Mouse (Mus musculus) intestine, embryonic 16.5 days (tissue): ENCODE results near the gene Ren1. TPM values are rescaled to one million over a fixed set of nuclear protein-coding genes. Genes with fewer than 3 reads are reported as not detected.
"Not testable (repeated sequence)": the region's sequence is repeated elsewhere in the genome, so short reads cannot be mapped to it uniquely, and the experiment has no call there.

Experiments
- ATAC-seq: fragments of 200-750 bp; cut with Nextera tagmentation; 2 replicates; pipeline ENCODE4 v1.8.0; 2017; ENCODE audit warnings: moderate TSS enrichment, moderate library complexity
- H3K27ac ChIP-seq: fragments of 300-500 bp; sonication (generic); 2 replicates; pipeline ENCODE4 v1.5.1; 2014; ENCODE audit warnings: mild to moderate bottlenecking, low read length
- H3K27me3 ChIP-seq: fragments of 300-500 bp; sonication (generic); replicated peaks from 2 replicates; pipeline ENCODE4 v1.6.1; 2014; ENCODE audit warnings: low read length, control low read depth, mixed read lengths; ENCODE audit not compliant: control insufficient read depth, insufficient read depth
- H3K36me3 ChIP-seq: fragments of 300-500 bp; sonication (generic); 2 replicates; pipeline ENCODE4 v1.6.1; 2014; ENCODE audit warnings: low read length, control low read depth; ENCODE audit not compliant: control insufficient read depth, insufficient read depth
- H3K4me1 ChIP-seq: fragments of 300-500 bp; sonication (generic); 2 replicates; pipeline ENCODE4 v1.6.1; 2014; ENCODE audit warnings: low read length, control low read depth, mixed read lengths; ENCODE audit not compliant: control insufficient read depth, insufficient read depth
- H3K4me2 ChIP-seq: fragments of 300-500 bp; sonication (generic); 2 replicates; pipeline ENCODE4 v1.6.1; 2014; ENCODE audit warnings: low read depth, low read length, control low read depth
- H3K4me3 ChIP-seq: fragments of 300-500 bp; sonication (generic); 2 replicates; pipeline ENCODE4 v1.5.1; 2014; ENCODE audit warnings: mild to moderate bottlenecking, low read length
- H3K9ac ChIP-seq: fragments of 300-500 bp; sonication (generic); 2 replicates; pipeline ENCODE4 v1.6.1; 2014; ENCODE audit warnings: low read depth, low read length
- H3K9me3 ChIP-seq: fragments of 300-500 bp; sonication (generic); 2 replicates; pipeline ENCODE4 v1.6.1; 2016; ENCODE audit warnings: low read length, control low read depth; ENCODE audit not compliant: control insufficient read depth
- WGBS: fragments of 180-500 bp; shearing (Covaris S2); extraction: QIAGEN DNeasy Blood & Tissue Kit; methylation state at CpG from one replicate; pipeline ENCODE4 v1.1.7; 2014; 5-methylcytosine and 5-hydroxymethylcytosine counted together
- polyA plus RNA-seq: library from polyadenylated mRNA; unstranded; fragments of >200 nt; fragmentation: Nextera tagmentation; extraction: Ambion mirVana; gene quantifications from 2 replicates; pipeline ENCODE4 v1.2.1, GENCODE M21; 2015

Ren1 gene
- polyA plus RNA-seq, 1 experiment from 2014 or later, result 6.7 TPM

DNA sequence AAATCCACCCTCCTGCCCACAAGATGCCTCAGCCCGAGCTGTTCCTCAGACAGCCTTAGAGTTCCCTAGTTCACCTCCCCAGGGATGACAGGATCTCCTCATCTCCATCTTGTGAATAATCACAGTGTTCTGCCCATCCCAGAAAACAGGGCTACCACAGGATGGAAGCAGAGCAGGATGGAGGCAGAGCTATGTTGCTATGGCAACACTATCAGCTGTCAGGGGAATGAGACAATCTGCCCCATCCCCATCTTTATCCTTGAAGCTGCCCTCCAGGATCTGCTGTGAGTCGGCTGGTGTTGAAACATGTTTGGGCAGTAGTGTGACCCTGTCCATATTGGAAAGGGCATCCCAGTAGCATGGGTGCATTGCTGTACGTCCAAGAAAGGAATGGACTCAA, 19.2 kb upstream of the Ren1 start:
- WGBS, result 62% methylated on average over 3 of the region's 3 CpGs

DNA sequence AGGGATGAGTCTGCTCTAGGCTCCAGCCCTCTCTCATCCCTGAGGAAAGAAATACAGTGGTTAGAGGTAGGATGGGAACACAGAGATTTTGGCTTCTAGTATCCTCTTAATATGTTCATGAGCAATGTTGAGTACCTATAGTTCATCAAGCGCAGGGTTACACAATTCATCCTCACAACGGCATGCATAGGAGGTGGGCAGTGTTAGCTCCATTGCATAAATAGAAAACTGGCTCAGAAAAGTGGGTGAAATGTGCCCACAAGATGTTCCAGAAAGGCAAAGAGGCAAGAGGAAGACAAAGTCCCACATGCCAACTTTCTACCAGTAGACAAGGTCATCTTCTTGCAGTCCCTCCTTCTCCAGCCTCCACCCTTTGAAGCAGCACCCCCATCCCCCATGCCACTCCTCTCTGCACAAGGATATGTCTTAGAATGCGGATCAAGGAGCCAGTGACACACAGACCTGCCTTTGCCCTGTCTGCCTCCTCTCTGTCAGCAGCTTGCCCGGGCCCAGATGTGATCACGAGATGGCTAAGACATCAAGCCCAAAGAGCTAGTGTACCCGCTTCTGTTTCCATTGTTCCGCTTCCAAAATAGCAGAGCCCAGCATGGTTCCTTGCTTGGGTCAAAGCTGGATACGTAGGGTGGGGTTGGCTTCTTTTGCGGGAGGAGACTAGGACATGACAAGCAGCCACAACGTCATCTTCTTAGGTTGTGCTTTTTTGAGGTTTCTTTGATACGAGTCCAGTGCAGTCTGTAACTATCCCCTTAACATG, 17.5 kb upstream of the Ren1 start:
- ATAC-seq, result no peak
- H3K9ac ChIP-seq, result no peak overlapping the region
- peaks cover 9% of the 10 kb centered on the region for H3K4me1 ChIP-seq
- H3K36me3 ChIP-seq, result no peaks in the 10 kb centered on the region
- no peak overlapping the region for H3K27ac ChIP-seq
- no peak overlapping the region for H3K4me2 ChIP-seq
- peaks cover 3% of the 10 kb centered on the region for H3K27me3 ChIP-seq
- WGBS, result 92% methylated on average over 11 of the region's 11 CpGs
- H3K9me3 ChIP-seq, result no peaks in the 10 kb centered on the region
- no peak overlapping the region for H3K4me3 ChIP-seq

More for the DNA sequence above, 19.2 kb upstream of the Ren1 start:
- no peaks in the 10 kb centered on the region for H3K9me3 ChIP-seq
- H3K4me2 ChIP-seq, result no peak overlapping the region
- ATAC-seq, result no peak
- peaks cover 3% of the 10 kb centered on the region for H3K27me3 ChIP-seq
- H3K36me3 ChIP-seq, result no peaks in the 10 kb centered on the region
- no peak overlapping the region for H3K9ac ChIP-seq
- no peak overlapping the region for H3K4me3 ChIP-seq
- peaks cover 9% of the 10 kb centered on the region for H3K4me1 ChIP-seq
- no peak overlapping the region for H3K27ac ChIP-seq

DNA sequence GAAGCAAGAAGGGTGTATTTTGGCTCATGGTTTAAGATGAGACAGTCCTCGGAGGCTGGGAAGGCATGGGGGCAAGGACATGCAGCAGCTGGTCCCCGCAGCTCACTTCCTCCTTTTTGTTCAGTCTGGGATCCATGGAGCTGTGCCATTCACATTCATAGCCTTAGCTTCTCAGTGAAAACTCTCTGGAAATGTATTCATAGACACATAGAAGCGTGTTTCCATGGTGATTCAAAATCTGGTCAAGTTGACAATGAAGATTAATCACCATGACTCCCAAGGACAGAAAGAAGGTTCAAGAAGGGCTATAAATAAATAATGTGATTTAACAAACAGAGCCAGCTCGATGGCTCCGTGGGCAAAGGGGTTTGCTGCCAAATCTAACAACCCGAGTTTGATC, 16.4 kb upstream of the Ren1 start:
- Histone ChIP-seq H3K4me2 (no peak overlapping the region), H3K4me3 (no peak overlapping the region), H3K27me3 (peaks cover 3% of the 10 kb centered on the region; the same call in 1 of the 2 replicates), H3K36me3 (no peaks in the 10 kb centered on the region), H3K4me1 (peaks cover 7% of the 10 kb centered on the region), H3K9ac (no peak overlapping the region), H3K9me3 (no peaks in the 10 kb centered on the region), H3K27ac (no peak overlapping the region)
- 69% methylated on average over 6 of the region's 6 CpGs for WGBS
- ATAC-seq, result no peak

DNA sequence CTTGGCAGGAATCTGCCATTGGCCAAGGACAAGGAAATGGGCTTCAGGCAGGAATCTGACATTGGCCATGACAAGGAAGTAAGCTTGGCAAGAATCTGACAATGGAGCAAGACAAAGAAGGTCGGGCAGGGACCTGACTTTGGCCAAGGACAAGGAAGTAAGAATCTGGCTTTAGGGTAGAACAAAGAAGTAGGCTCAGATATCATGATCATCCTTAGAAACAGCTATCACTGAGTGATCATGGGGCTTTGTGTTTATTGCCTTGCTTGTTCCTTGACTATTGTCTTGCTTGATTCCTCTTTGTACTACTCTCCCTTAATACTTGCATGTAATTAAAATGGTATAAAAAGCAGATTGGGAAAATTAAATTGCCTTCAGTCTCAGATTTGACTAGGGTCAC, 9.9 kb upstream of the Ren1 start:
- H3K4me1 ChIP-seq, H3K27ac ChIP-seq, H3K9ac ChIP-seq, ATAC-seq, H3K9me3 ChIP-seq, H3K4me3 ChIP-seq, H3K36me3 ChIP-seq, H3K4me2 ChIP-seq, H3K27me3 ChIP-seq: not testable (repeated sequence)
- WGBS, result 70% methylated on average over 1 of the region's 1 CpGs

DNA sequence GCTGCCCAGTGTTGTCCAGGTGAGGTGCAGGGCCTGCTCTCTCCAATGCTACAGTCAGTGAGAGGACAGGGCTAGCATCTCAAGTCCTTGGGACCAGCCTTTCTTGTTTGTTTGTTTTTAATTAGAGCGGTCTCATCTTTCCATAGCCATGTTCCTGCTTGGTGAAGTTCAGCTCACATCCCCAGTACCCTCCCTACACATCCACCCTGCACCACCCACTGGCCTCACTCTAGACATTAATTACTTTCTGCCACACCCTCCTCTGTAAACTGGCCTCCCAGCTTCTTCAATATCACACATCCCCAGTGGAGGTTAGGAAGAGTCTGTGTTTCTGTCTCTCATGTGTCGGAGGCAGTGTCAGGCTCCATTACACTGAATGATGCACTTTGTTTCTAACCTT, 6.0 kb upstream of the Ren1 start:
- peak; percentile 57; the same call in 1 of the 2 replicates for ATAC-seq
- no peaks in the 10 kb centered on the region for H3K27me3 ChIP-seq
- no peaks in the 10 kb centered on the region for H3K36me3 ChIP-seq
- H3K4me1 ChIP-seq, result peaks cover 17% of the 10 kb centered on the region
- H3K27ac ChIP-seq, result no peak overlapping the region
- H3K9me3 ChIP-seq, result no peaks in the 10 kb centered on the region
- H3K4me3 ChIP-seq, result no peak overlapping the region
- H3K4me2 ChIP-seq, result no peak overlapping the region
- WGBS, result 83% methylated on average over 2 of the region's 2 CpGs
- no peak overlapping the region for H3K9ac ChIP-seq

DNA sequence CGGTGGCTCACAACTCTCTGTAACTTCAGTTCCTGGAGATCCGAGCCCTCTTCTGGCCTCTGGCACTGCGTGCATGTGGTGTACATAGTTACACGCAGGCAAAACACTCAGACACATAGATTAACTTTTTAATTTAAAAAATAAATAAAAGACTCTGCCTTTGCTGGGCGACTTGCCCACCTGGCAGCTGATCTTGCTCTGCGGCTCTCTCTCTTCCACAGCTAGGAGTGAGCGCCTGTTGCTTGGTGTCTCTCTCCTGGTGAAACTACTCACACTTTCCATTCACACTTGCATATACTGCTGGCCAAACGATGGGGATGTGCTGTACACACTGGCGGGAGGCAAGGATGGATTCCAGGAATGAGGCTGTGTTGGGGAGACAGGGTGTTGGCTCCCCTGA, 3.8 kb upstream of the Ren1 start:
- Histone ChIP-seq H3K4me3 (no peak overlapping the region), H3K9ac (no peak overlapping the region), H3K4me2 (no peak overlapping the region), H3K36me3 (no peaks in the 10 kb centered on the region), H3K27me3 (no peaks in the 10 kb centered on the region), H3K27ac (no peak overlapping the region), H3K9me3 (no peaks in the 10 kb centered on the region), H3K4me1 (peaks cover 17% of the 10 kb centered on the region)
- WGBS, result 71% methylated on average over 9 of the region's 9 CpGs
- ATAC-seq, result no peak

DNA sequence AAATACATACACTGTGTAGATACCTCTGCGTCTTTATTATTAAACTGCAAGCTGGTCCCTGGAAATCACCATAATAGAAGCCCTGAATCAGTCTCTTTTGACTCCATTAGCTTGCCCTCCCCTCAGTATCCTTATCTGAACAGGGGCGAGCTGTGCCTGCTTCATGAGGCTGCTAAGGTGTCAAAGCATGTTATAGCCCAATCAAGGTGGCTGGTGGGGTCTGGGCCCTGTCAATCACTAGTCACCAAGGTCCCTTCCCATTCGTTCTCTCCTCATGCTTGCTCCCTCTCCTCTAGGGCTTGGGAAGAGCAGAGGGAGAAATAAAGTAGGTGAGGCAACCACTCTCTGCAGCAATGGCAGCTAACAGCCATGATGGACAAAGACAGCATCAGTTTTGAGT, 3.1 kb upstream of the Ren1 start:
- WGBS, result 65% methylated on average over 3 of the region's 3 CpGs
- Histone ChIP-seq H3K9ac (no peak overlapping the region), H3K27ac (peak overlapping the region; percentile 46; the same call in 1 of the 2 replicates), H3K4me2 (no peak overlapping the region), H3K36me3 (no peaks in the 10 kb centered on the region), H3K27me3 (no peaks in the 10 kb centered on the region), H3K4me3 (no peak overlapping the region), H3K9me3 (no peaks in the 10 kb centered on the region), H3K4me1 (peaks cover 17% of the 10 kb centered on the region)
- ATAC-seq, result no peak

DNA sequence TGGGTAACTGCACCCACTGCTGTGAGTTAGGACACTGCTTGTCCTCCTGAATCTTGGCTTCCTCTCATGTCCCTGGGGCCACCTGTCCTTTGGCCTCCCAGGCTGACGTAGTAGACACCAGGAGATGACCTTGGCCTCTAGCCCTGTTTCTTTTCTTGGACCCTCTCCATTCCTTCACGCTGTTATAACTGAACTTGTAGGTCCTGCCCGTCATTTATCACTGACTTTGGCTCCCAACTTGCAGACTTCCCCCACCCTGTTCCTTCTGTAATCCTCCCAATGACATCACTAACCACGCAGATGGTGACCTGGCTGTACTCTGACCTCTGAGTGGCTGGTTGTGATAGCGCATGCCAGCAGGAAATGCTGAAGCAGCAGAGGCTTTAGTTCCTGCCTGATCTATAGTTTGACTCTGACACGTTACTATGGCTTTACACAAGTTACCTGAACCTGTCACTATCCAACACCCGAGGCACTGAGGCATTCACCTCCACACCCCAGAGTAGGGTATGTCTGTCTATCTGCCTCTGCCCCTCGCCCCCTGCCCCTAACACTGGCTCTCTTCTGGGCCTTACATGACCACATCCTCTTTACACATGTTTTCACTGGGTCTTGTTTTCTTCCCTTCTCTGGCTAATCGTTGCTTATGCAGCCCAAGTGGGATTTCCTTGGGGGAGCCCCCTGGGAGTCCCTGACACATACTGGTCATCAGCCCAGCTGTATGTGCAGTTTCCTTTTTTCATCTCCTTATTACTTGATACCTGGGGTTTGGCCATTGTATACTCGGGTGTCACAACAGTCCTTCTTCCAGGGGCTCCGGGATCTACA, 2.4 kb upstream of the Ren1 start:
- H3K4me1 ChIP-seq, result peaks cover 17% of the 10 kb centered on the region
- peak; percentile 84 for ATAC-seq

DNA sequence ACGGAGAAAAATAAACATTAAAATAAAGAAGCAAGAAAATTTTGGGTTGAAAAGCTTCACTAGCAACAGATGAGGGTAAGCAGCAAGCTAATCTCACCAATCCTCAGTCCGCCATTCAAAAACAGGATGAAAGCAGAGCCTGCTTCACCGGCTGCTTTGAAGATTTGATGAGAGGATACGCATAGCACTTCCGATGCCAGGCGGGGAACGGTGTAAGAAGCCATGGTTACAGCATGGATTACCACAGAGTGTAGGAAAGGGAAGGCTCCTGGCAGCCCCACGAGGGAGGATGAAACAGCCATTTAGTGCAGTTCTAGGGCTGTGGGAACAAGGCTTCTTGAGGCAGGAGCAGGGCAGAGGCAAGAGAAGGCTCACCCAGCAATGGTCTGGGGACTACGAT, 1.5 kb downstream of the Ren1 start:
- WGBS, result 59% methylated on average over 9 of the region's 9 CpGs
- H3K9me3 ChIP-seq, result no peaks in the 10 kb centered on the region
- H3K27ac ChIP-seq, result no peak overlapping the region
- H3K36me3 ChIP-seq, result no peaks in the 10 kb centered on the region
- H3K4me3 ChIP-seq, result no peak overlapping the region
- H3K4me1 ChIP-seq, result peaks cover 11% of the 10 kb centered on the region
- no peaks in the 10 kb centered on the region for H3K27me3 ChIP-seq
- no peak for ATAC-seq
- no peak overlapping the region for H3K9ac ChIP-seq
- no peak overlapping the region for H3K4me2 ChIP-seq

More for the DNA sequence above, 2.4 kb upstream of the Ren1 start:
- Histone ChIP-seq H3K27ac (peak overlapping the region; percentile 67; the same call in 1 of the 2 replicates), H3K9me3 (no peaks in the 10 kb centered on the region), H3K36me3 (no peaks in the 10 kb centered on the region), H3K4me2 (no peak overlapping the region), H3K27me3 (no peaks in the 10 kb centered on the region), H3K4me3 (no peak overlapping the region), H3K9ac (no peak overlapping the region)
- WGBS, result 54% methylated on average over 11 of the region's 11 CpGs
